Mouse (Mus musculus): ENCODE results near the gene Ucp1. TPM values are rescaled to one million over a fixed set of nuclear protein-coding genes. Genes with fewer than 3 reads are reported as not detected.

Gene Ucp1
- polyA plus RNA-seq, 1 experiment = not detected

- no peak overlapping the region for H3K4me3 ChIP-seq (ENCODE audit: insufficient read depth, low read length)
- peaks cover 1% of the 10 kb centered on the region for H3K4me1 ChIP-seq (ENCODE audit: control insufficient read depth, insufficient read depth, low read length)
- no peak for TF ChIP-seq CTCF (IDR thresholded peaks at IDR 0.05; ENCODE audit: borderline replicate concordance, insufficient read depth, low read length)
- no peak for TF ChIP-seq POLR2A (IDR thresholded peaks at IDR 0.05; ENCODE audit: low read depth, low read length)
- no peak overlapping the region for H3K27ac ChIP-seq (ENCODE audit: insufficient read depth, low read length)
Measured at GRCm38 (mm10) chr8:83327889-83328288, 37.7 kb downstream of the Ucp1 start.

DNA sequence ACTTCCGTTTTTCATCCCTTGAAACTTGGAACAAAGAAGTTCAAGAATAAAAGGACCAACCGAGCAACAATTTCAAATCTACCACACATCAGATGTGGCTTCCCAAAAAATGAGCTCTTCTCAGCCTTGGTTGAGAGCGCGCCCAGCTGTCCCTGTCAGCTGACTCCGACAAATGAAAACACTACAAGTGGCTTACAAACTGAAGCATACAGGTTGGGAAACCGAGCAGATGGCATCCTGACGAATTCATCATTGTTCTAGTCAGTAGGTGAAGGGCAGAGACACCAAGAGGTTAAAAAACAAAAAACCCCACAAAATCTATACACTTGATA, 41.4 kb downstream of the Ucp1 start:
- Histone ChIP-seq H3K27ac (ENCODE audit: insufficient read depth, low read length) (no peak overlapping the region), H3K4me1 (ENCODE audit: control insufficient read depth, insufficient read depth, low read length) (peaks cover 3% of the 10 kb centered on the region), H3K4me3 (ENCODE audit: insufficient read depth, low read length) (peak overlapping the region; percentile 90)
- TF ChIP-seq CTCF (IDR thresholded peaks at IDR 0.05; ENCODE audit: borderline replicate concordance, insufficient read depth, low read length) = no peak
- TF ChIP-seq POLR2A (IDR thresholded peaks at IDR 0.05; ENCODE audit: low read depth, low read length) = no peak

- TF ChIP-seq CTCF (IDR thresholded peaks at IDR 0.05; ENCODE audit: borderline replicate concordance, insufficient read depth, low read length) (no peak), POLR2A (IDR thresholded peaks at IDR 0.05; ENCODE audit: low read depth, low read length) (peak; percentile 84)
- Histone ChIP-seq H3K4me1 (ENCODE audit: control insufficient read depth, insufficient read depth, low read length) (peaks cover 3% of the 10 kb centered on the region), H3K27ac (ENCODE audit: insufficient read depth, low read length) (peak within 1 kb of the TSS; percentile 7; the same call in 1 of the 2 replicates), H3K4me3 (ENCODE audit: insufficient read depth, low read length) (peak within 1 kb of the TSS; percentile 90)
Measured at GRCm38 (mm10) chr8:83331899-83332697, 41.9 kb downstream of the Ucp1 start, which contains the start of gene Elmod2. Gene Elmod2 (minus strand): TSS chr8:83332486.

- TF ChIP-seq CTCF (IDR thresholded peaks at IDR 0.05; ENCODE audit: borderline replicate concordance, insufficient read depth, low read length) (no peak), POLR2A (IDR thresholded peaks at IDR 0.05; ENCODE audit: low read depth, low read length) (no peak)
- peak overlapping the region; percentile 41 for H3K4me3 ChIP-seq (ENCODE audit: insufficient read depth, low read length)
- peak overlapping the region; percentile 7; the same call in 1 of the 2 replicates for H3K27ac ChIP-seq (ENCODE audit: insufficient read depth, low read length)
- H3K4me1 ChIP-seq (ENCODE audit: control insufficient read depth, insufficient read depth, low read length) = peaks cover 3% of the 10 kb centered on the region
Measured at GRCm38 (mm10) chr8:83332864-83333263, 42.7 kb downstream of the Ucp1 start.

DNA sequence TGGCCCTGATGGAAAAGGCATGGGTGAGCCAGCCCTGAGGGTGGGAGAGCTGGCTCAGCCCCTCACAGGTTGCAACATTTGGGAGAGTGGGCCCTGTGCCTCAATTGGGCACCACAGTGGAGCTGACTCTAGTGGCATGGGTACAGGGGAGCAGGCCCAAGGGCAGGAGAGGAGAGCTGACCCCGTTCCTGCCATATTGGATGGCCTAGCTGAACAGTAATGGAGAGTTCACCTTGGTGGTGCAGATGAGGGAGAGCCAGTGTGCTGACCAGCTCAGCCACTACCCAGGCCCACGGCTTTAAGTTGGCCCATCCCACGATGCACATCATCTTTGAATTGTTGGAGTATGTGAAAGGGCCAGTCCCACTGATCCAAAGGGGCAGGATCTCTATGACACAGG, 51.9 kb downstream of the Ucp1 start:
- no peak for TF ChIP-seq CTCF (IDR thresholded peaks at IDR 0.05; ENCODE audit: borderline replicate concordance, insufficient read depth, low read length)
- H3K27ac ChIP-seq (ENCODE audit: insufficient read depth, low read length) = no peak overlapping the region
- H3K4me3 ChIP-seq (ENCODE audit: insufficient read depth, low read length) = no peak overlapping the region
- no peaks in the 10 kb centered on the region for H3K4me1 ChIP-seq (ENCODE audit: control insufficient read depth, insufficient read depth, low read length)

DNA sequence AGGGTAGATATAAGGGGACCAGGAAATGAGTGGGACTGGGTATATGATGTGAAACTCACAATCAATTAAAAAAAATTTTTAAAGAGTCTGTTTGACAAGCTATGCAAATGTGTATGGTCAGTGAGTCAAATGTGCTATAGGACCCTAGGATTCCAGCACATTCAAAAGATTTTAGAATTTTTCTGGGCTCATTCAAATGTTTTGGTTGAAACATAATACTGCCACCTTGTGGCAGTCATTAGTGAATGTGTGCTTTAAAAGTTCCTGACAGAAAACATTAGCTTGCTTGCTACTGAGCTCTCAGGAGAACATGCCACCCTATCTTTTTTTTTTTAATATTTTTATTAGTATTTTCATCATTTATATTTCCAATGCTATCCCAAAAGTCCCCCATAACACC, 52.5 kb downstream of the Ucp1 start:
- H3K4me1 ChIP-seq (ENCODE audit: control insufficient read depth, insufficient read depth, low read length) = no peaks in the 10 kb centered on the region
- TF ChIP-seq CTCF (IDR thresholded peaks at IDR 0.05; ENCODE audit: borderline replicate concordance, insufficient read depth, low read length) = no peak
- TF ChIP-seq POLR2A (IDR thresholded peaks at IDR 0.05; ENCODE audit: low read depth, low read length) = no peak
- H3K4me3 ChIP-seq (ENCODE audit: insufficient read depth, low read length) = no peak overlapping the region
- H3K27ac ChIP-seq (ENCODE audit: insufficient read depth, low read length) = no peak overlapping the region

Other genes starting within 250 kb of the Ucp1 start
- gene Tbc1d9, start 125.0 kb upstream of the Ucp1 start, polyA plus RNA-seq (2011; ENCODE audit: insufficient read length, low read depth, missing spikeins) = 5.4 and 8.0 TPM in 2 replicates
- gene Gm10645, start 124.2 kb upstream of the Ucp1 start, polyA plus RNA-seq (2011; ENCODE audit: insufficient read length, low read depth, missing spikeins) = 0.45 TPM in 1 of 2 replicates, not detected in the other
- gene Elmod2, start 42.1 kb downstream of the Ucp1 start, polyA plus RNA-seq (2011; ENCODE audit: insufficient read length, low read depth, missing spikeins) = 13.4 and 20.5 TPM in 2 replicates
- not detected in 2 replicates for gene Mgat4d, start 58.1 kb downstream of the Ucp1 start, polyA plus RNA-seq (2011; ENCODE audit: insufficient read length, low read depth, missing spikeins)
- not detected in 2 replicates for gene Clgn, start 99.5 kb downstream of the Ucp1 start, polyA plus RNA-seq (2011; ENCODE audit: insufficient read length, low read depth, missing spikeins)
- gene Scoc, start 168.0 kb downstream of the Ucp1 start, polyA plus RNA-seq (2011; ENCODE audit: insufficient read length, low read depth, missing spikeins) = 136 and 149 TPM in 2 replicates
- not detected in 2 replicates for gene Olfr370, start 245.4 kb downstream of the Ucp1 start, polyA plus RNA-seq (2011; ENCODE audit: insufficient read length, low read depth, missing spikeins)